ENCODE assay signal across 25 mouse cellular contexts in genomic region chr1:104804746-104805145, GRCm38 (mm10). TPM values are rescaled to one million over a fixed set of nuclear protein-coding genes. Genes with fewer than 3 reads are reported as not detected.
"Had no signal": no experiment of that assay in that cellular context is flagged by ENCODE, and none has a peak within 500 bp of the region (broad histone marks: within the 10 kb centered on the region; RNA-seq: fewer than 3 reads in every experiment).

No protein-coding gene starts in this region.

- H3K9me3 ChIP-seq: limb, embryonic 12.5 days; limb, embryonic 15.5 days; midbrain, embryonic 10.5 days; midbrain, embryonic 13.5 days; neural tube, embryonic 13.5 days had no signal

- H3K4me1 ChIP-seq: limb, embryonic 12.5 days; limb, embryonic 15.5 days; megakaryocyte, embryonic 14.5 days; neural tube, embryonic 13.5 days had no signal

- H3K36me3 ChIP-seq: limb, embryonic 12.5 days; limb, embryonic 15.5 days; midbrain, embryonic 10.5 days; midbrain, embryonic 13.5 days; neural tube, embryonic 13.5 days had no signal

- H3K4me3 ChIP-seq: layer of hippocampus, adult 2 months; limb, embryonic 12.5 days; limb, embryonic 15.5 days; megakaryocyte, embryonic 14.5 days; midbrain, embryonic 10.5 days; midbrain, embryonic 13.5 days; myocyte; neural tube, embryonic 13.5 days had no signal

- DNase-seq: kidney, adult 2 months; kidney, postnatal 25 days; layer of hippocampus, adult 9-11 months; left cerebral cortex, postnatal 4 days; liver, postnatal 0 days; lung, embryonic 14.5 days; retina, postnatal 1 day; thymus, adult 18-20 months; thymus, postnatal 36 days had no signal

- H3K27me3 ChIP-seq: limb, embryonic 12.5 days; limb, embryonic 15.5 days; megakaryocyte, embryonic 14.5 days; neural tube, embryonic 13.5 days had no signal

- ATAC-seq: intestine, postnatal 0 days; liver, postnatal 0 days; lung, postnatal 0 days; midbrain, embryonic 13.5 days; midbrain, embryonic 16.5 days had no signal

RNA-seq across cellular contexts. Expression of gene Cdh20, which starts 36.4 kb away (rescaled TPM):
- total RNA-seq: monocyte, adult 5-6 weeks; neutrophil, adult 5-6 weeks had no signal
- polyA plus RNA-seq: liver, embryonic 11.5 days; liver, postnatal 0 days; macrophage; spleen, adult 2 months had no signal
